Mouse (Mus musculus): ENCODE measurements around the gene Cdk5rap2. TPM values are rescaled to one million over a fixed set of nuclear protein-coding genes. Genes with fewer than 3 reads are reported as not detected.

Gene Cdk5rap2
- total and polyA plus RNA-seq, 2 experiments from 2014 or later = 8.9 to 19.9 TPM

DNA sequence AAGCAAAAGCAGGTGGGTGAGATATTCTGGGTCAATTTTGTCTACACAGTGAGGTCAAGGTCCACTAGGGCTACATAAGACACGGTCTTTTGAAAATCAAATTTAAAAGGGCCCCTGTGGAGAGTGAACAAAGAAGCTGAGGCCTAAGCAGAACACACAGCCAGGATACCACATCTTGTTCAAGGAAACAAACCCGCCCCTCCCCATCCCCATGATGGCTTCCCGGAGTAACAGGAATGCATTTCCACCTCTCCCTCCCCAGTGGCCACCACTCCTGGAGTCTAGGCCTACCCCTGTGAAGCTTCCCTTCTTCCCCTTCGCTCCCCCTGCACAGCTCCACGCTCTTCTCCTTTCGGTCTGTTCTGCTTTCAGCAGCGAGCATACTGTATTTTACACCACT lies 77.7 kb downstream of the Cdk5rap2 start:
- no peak for TF ChIP-seq CTCF (IDR thresholded peaks at IDR 0.05; ENCODE audit: low read depth)
- H3K36me3 ChIP-seq (ENCODE audit: insufficient read depth, low read length) = no peaks in the 10 kb centered on the region
- no peak overlapping the region for H3K27ac ChIP-seq
- no peak overlapping the region for H3K4me3 ChIP-seq (ENCODE audit: low read length)
- no peaks in the 10 kb centered on the region; the same call in 1 of the 2 replicates for H3K4me1 ChIP-seq (ENCODE audit: insufficient read depth, low read length)
- no peaks in the 10 kb centered on the region for H3K9me3 ChIP-seq (ENCODE audit: low read length)
- whole genome bisulfite sequencing = 46% methylated on average over 7 of the region's 7 CpGs
- no peak for ATAC-seq
- DNase-seq (ENCODE audit: low spot score) = no peak
- no peak overlapping the region for H3K9ac ChIP-seq (replicated peaks; ENCODE audit: low read length)
- H3K4me2 ChIP-seq (ENCODE audit: low read depth, low read length) = no peak overlapping the region
- H3K27me3 ChIP-seq (ENCODE audit: insufficient read depth, low read length) = no peaks in the 10 kb centered on the region

GRCm38 (mm10) chr4:70331181-70331580 lies 79.1 kb downstream of the Cdk5rap2 start:
- no peak for ATAC-seq
- WGBS = 90% methylated on average over 6 of the region's 6 CpGs
- no peak for TF ChIP-seq CTCF (IDR thresholded peaks at IDR 0.05; ENCODE audit: low read depth)

DNA sequence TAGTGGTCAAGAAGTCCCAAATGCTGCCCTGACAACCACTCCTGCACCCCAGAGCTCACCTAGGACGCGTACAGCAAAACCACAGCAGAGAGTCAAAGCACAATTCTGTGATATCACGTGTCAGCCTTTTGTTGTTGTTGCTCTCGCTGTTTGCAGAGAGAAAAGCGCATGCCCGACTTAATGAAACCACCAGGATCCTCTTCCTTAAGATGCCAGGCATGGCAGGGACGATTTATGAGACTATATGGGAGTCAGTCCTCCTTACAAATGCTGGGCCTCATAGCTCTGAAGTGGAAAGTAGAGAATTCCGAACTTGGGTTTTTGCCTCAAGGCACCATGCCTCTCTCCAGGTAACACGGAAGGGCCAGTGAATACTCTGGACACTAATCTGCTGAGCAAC lies 82.2 kb downstream of the Cdk5rap2 start:
- no peaks in the 10 kb centered on the region for H3K36me3 ChIP-seq (ENCODE audit: insufficient read depth, low read length)

More at GRCm38 (mm10) chr4:70331181-70331580, 79.1 kb downstream of the Cdk5rap2 start:
- H3K9me3 ChIP-seq (ENCODE audit: low read length) = no peaks in the 10 kb centered on the region
- no peak overlapping the region for H3K9ac ChIP-seq (replicated peaks; ENCODE audit: low read length)
- H3K4me3 ChIP-seq (ENCODE audit: low read length) = no peak overlapping the region
- no peak overlapping the region for H3K4me2 ChIP-seq (ENCODE audit: low read depth, low read length)
- no peaks in the 10 kb centered on the region; the same call in 1 of the 2 replicates for H3K4me1 ChIP-seq (ENCODE audit: insufficient read depth, low read length)
- H3K27ac ChIP-seq = no peak overlapping the region
- no peak for DNase-seq (ENCODE audit: low spot score)
- H3K36me3 ChIP-seq (ENCODE audit: insufficient read depth, low read length) = no peaks in the 10 kb centered on the region
- no peaks in the 10 kb centered on the region for H3K27me3 ChIP-seq (ENCODE audit: insufficient read depth, low read length)

GRCm38 (mm10) chr4:70327436-70327835 lies 82.8 kb downstream of the Cdk5rap2 start:
- ATAC-seq (no peak), DNase-seq (ENCODE audit: low spot score) (no peak)
- Histone ChIP-seq H3K27me3 (ENCODE audit: insufficient read depth, low read length) (no peaks in the 10 kb centered on the region), H3K4me2 (ENCODE audit: low read depth, low read length) (no peak overlapping the region), H3K9ac (replicated peaks; ENCODE audit: low read length) (no peak overlapping the region), H3K36me3 (ENCODE audit: insufficient read depth, low read length) (no peaks in the 10 kb centered on the region), H3K9me3 (ENCODE audit: low read length) (no peaks in the 10 kb centered on the region), H3K27ac (no peak overlapping the region), H3K4me3 (ENCODE audit: low read length) (no peak overlapping the region), H3K4me1 (ENCODE audit: insufficient read depth, low read length) (no peaks in the 10 kb centered on the region)
- no peak for TF ChIP-seq CTCF (IDR thresholded peaks at IDR 0.05; ENCODE audit: low read depth)
- 33% methylated on average over 1 of the region's 1 CpGs for WGBS

More for the DNA sequence above, 82.2 kb downstream of the Cdk5rap2 start:
- Histone ChIP-seq H3K9me3 (ENCODE audit: low read length) (no peaks in the 10 kb centered on the region), H3K27ac (no peak overlapping the region), H3K27me3 (ENCODE audit: insufficient read depth, low read length) (no peaks in the 10 kb centered on the region), H3K4me2 (ENCODE audit: low read depth, low read length) (no peak overlapping the region), H3K4me3 (ENCODE audit: low read length) (no peak overlapping the region), H3K4me1 (ENCODE audit: insufficient read depth, low read length) (no peaks in the 10 kb centered on the region), H3K9ac (replicated peaks; ENCODE audit: low read length) (no peak overlapping the region)
- DNase-seq (ENCODE audit: low spot score) (no peak), ATAC-seq (no peak)
- WGBS = 86% methylated on average over 9 of the region's 9 CpGs
- TF ChIP-seq CTCF (IDR thresholded peaks at IDR 0.05; ENCODE audit: low read depth) = no peak

DNA sequence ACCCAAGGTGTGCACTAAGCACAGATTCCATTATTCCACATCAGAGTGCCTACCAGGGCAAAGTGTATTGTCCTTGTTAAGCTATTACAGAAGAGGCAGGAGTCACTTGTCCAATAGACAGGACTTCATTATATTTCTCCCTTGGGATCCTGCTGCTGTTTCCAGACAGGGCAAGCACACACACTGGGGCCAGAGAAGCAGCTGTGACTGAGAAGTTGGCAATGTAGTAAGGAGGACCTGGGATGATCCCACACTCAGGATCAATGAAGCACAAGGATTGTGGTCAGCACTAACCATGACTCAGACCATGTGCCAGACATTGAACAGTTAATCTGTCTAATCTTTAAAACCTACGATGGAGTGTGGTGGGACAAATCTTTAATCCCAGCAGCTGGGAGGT lies 88.7 kb downstream of the Cdk5rap2 start:
- TF ChIP-seq CTCF (IDR thresholded peaks at IDR 0.05; ENCODE audit: low read depth) = no peak
- no peak for ATAC-seq
- no peak for DNase-seq (ENCODE audit: low spot score)
- H3K27me3 ChIP-seq (ENCODE audit: insufficient read depth, low read length) = no peaks in the 10 kb centered on the region
- H3K9me3 ChIP-seq (ENCODE audit: low read length) = no peaks in the 10 kb centered on the region
- H3K4me2 ChIP-seq (ENCODE audit: low read depth, low read length) = no peak overlapping the region
- 0 out of 2 replicates have a peak, but pooled peaks cover 4% of the 10 kb centered on the region for H3K36me3 ChIP-seq (ENCODE audit: insufficient read depth, low read length)
- H3K4me3 ChIP-seq (ENCODE audit: low read length) = no peak overlapping the region
- whole genome bisulfite sequencing = 56% methylated on average over 1 of the region's 1 CpGs
- no peaks in the 10 kb centered on the region for H3K4me1 ChIP-seq (ENCODE audit: insufficient read depth, low read length)
- H3K9ac ChIP-seq (replicated peaks; ENCODE audit: low read length) = no peak overlapping the region
- no peak overlapping the region for H3K27ac ChIP-seq

GRCm38 (mm10) chr4:70312170-70312569 lies 98.1 kb downstream of the Cdk5rap2 start:
- Histone ChIP-seq H3K4me2 (ENCODE audit: low read depth, low read length) (no peak overlapping the region), H3K27me3 (ENCODE audit: insufficient read depth, low read length) (no peaks in the 10 kb centered on the region), H3K36me3 (ENCODE audit: insufficient read depth, low read length) (peaks cover 15% of the 10 kb centered on the region; the same call in 1 of the 2 replicates), H3K4me3 (ENCODE audit: low read length) (no peak overlapping the region), H3K27ac (no peak overlapping the region), H3K9ac (replicated peaks; ENCODE audit: low read length) (no peak overlapping the region), H3K9me3 (ENCODE audit: low read length) (no peaks in the 10 kb centered on the region), H3K4me1 (ENCODE audit: insufficient read depth, low read length) (peaks cover 8% of the 10 kb centered on the region; the same call in 1 of the 2 replicates)
- DNase-seq (ENCODE audit: low spot score) = no peak
- TF ChIP-seq CTCF (IDR thresholded peaks at IDR 0.05; ENCODE audit: low read depth) = no peak
- WGBS = 80% methylated on average over 4 of the region's 4 CpGs
- no peak for ATAC-seq

DNA sequence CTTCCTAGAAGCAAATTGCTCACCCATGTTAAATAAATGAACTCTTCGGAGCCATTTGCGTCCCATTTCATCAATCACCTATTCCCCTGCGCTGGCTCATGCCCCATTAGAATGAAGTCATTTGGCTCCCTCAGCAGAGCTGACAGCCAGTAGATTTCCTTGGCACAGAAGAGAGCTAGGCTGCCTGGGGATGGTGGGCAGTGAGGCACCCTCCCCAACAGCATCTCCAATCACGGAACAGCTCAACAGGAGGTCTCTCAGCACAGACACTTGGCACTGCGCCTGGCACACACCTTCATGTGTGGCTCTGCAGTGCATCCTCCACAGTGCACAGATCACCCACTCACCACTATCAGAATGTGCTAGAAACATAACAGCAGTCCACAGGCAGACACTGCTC lies 98.7 kb downstream of the Cdk5rap2 start:
- Histone ChIP-seq H3K4me1 (ENCODE audit: insufficient read depth, low read length) (peaks cover 8% of the 10 kb centered on the region; the same call in 1 of the 2 replicates), H3K27ac (no peak overlapping the region; the same call in 1 of the 2 replicates), H3K36me3 (ENCODE audit: insufficient read depth, low read length) (peaks cover 11% of the 10 kb centered on the region; the same call in 1 of the 2 replicates), H3K4me3 (ENCODE audit: low read length) (no peak overlapping the region), H3K27me3 (ENCODE audit: insufficient read depth, low read length) (no peaks in the 10 kb centered on the region), H3K9me3 (ENCODE audit: low read length) (no peaks in the 10 kb centered on the region), H3K4me2 (ENCODE audit: low read depth, low read length) (no peak overlapping the region), H3K9ac (replicated peaks; ENCODE audit: low read length) (no peak overlapping the region)
- no peak for TF ChIP-seq CTCF (IDR thresholded peaks at IDR 0.05; ENCODE audit: low read depth)
- ATAC-seq (peak; percentile 89), DNase-seq (ENCODE audit: low spot score) (peak; percentile 74)
- 24% methylated on average over 5 of the region's 5 CpGs for WGBS
